Mouse (Mus musculus): ENCODE measurements around the gene H2-DMb2.
A peak's percentile ranks its signal among the peaks of the same experiment; 100 is the strongest.

H2-DMb2 gene

GRCm38 (mm10) chr17:34185526-34185925 is 42.4 kb downstream of the H2-DMb2 start:
- no peak for DNase-seq

- DNase-seq: no peak
Observed at GRCm38 (mm10) chr17:34186885-34187260, 43.8 kb downstream of the H2-DMb2 start.

- DNase-seq: peak; percentile 98 to 100
Observed at GRCm38 (mm10) chr17:34187261-34187916, 44.3 kb downstream of the H2-DMb2 start, which contains the start of the genes Tap1 and Psmb9. Tap1 (plus strand) TSS chr17:34187553. Psmb9 (minus strand) TSS chr17:34187764.

- peak in 1 of 2 experiments; percentile 47 for DNase-seq
Observed at GRCm38 (mm10) chr17:34188010-34188409, 44.9 kb downstream of the H2-DMb2 start.

- no peak for DNase-seq
Observed at GRCm38 (mm10) chr17:34188986-34189385, 45.9 kb downstream of the H2-DMb2 start.

- no peak for DNase-seq
Observed at GRCm38 (mm10) chr17:34192852-34193251, 49.7 kb downstream of the H2-DMb2 start.

- DNase-seq: no peak
Observed at GRCm38 (mm10) chr17:34193468-34193867, 50.4 kb downstream of the H2-DMb2 start.

DNA sequence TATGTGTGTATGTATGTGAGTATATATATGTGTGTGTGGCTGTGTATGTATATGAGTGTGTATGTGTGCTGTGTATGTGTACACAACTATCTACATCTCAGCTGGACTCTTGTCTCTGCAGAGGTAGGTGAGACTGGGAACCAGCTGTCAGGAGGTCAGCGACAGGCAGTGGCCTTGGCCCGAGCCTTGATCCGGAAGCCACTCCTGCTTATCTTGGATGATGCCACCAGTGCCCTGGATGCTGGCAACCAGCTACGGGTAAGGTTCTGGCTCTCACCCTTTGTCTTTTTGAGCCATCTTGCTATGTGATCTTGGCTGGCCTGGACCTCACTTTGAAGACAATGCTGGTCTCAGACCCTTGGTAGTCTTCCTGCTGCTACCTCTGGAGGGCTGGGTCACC is 51.6 kb downstream of the H2-DMb2 start:
- DNase-seq: no peak

GRCm38 (mm10) chr17:34196491-34196890 is 53.4 kb downstream of the H2-DMb2 start:
- peak; percentile 64 to 71 for DNase-seq

DNA sequence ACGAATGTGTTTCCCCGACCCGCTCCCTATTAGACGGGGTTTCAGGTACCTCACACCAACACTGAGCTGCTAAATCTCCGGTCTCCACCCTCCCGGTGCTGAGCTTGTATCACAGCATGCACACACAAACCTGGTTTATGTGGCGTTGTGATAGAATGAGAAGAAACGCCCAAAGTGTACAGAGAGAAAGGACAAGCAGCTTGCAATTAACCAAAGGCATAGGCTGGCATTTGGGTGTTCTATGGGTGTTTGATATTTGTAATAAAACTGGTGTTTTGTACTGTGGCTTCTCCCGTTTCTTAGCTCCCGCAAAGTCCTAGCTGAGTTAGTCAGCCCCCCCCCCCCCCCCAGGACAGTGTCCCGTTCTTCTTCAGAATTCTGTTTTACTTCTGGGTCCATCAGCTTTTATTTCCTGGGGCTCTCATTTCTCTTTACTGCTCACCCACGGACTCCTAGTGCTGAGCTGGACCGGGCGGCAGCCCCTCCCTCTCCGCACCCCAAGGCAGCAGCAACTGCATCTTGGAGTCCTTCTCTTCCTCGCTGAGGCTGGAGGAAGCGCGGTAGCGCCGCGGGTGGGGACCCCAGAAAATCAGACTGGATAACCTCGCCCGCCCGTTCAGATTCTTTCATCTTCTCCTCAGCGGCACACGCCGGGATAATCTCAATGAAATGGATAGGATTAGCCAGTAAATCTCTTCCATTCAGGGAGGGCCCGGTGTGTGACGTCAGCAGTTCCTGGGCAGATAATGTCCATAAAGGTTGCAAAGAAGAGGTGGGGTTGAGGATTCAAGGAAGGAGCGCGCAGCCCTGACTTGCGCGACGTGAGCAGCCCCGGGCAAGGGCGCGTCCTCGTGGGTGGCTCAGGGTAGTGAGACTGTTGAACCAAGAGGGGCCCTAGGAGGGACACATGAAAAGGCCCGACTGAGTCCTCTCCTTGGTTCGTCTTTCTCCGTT is 54.1 kb downstream of the H2-DMb2 start, which contains the start of gene Psmb8:
Gene Psmb8, plus strand, starts transcription at position 781 of the 954 bp plus-strand sequence.
- peak; percentile 80 to 88 for DNase-seq

GRCm38 (mm10) chr17:34197904-34198520 is 54.9 kb downstream of the H2-DMb2 start:
- DNase-seq: peak; percentile 76 to 81

DNA sequence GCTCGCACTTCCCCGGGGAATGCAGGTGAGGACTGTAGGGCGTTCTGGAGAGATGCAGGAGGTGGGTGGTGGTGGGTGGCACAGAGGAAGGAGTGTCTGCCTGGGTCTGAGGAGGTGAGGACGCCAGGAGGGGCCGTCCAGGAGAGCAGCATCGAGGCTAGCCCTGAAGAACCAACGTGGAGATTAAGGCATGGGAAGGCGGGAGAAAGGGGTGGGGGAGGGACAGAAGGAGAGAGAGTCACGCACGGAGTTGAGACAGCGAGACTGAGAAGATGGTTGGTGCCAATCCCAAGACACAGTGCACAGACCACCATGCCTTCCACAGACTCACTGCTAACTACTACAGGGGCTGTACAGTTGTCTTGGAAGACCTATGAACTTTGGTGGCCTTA is 55.4 kb downstream of the H2-DMb2 start:
- DNase-seq: no peak

DNA sequence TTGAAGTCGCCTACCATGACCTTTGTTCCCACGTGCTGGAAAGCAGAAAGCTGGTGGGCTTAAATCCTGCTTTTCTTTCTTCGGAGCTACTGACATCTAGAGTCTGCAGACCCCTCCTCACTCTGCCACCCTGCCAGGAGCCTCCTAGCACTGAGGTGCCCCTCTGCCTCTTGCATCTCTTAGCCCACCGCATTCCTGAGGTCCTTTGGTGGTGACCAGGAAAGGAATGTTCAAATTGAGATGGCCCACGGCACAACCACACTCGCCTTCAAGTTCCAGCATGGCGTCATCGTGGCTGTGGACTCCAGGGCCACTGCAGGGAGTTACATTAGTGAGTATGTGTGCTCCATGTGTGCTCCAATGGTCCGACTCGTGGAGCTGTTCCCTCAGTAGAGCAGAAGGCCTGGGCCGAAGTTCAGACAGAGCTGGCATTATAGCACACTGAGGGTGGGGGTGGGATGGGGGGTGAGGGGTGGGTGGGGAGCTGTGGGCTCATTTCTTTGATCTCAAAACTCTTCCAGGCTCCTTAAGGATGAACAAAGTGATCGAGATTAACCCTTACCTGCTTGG is 56.0 kb downstream of the H2-DMb2 start:
- no peak for DNase-seq

DNA sequence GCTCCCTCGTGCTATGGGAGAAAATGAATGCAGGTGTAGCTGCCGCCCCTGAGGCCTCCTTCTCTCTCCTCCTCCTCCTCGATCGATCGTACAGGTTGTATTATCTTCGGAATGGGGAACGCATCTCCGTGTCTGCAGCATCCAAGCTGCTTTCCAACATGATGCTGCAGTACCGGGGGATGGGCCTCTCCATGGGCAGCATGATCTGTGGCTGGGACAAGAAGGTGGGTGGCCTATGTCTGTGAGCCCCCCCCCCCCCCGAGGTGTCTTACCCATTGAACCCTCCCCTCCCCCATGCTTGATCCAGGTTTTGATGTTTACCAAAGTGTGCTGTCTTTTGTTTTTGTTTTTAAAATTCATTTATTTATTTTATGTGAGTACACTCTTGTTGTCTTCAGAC is 56.9 kb downstream of the H2-DMb2 start:
- no peak for DNase-seq

DNA sequence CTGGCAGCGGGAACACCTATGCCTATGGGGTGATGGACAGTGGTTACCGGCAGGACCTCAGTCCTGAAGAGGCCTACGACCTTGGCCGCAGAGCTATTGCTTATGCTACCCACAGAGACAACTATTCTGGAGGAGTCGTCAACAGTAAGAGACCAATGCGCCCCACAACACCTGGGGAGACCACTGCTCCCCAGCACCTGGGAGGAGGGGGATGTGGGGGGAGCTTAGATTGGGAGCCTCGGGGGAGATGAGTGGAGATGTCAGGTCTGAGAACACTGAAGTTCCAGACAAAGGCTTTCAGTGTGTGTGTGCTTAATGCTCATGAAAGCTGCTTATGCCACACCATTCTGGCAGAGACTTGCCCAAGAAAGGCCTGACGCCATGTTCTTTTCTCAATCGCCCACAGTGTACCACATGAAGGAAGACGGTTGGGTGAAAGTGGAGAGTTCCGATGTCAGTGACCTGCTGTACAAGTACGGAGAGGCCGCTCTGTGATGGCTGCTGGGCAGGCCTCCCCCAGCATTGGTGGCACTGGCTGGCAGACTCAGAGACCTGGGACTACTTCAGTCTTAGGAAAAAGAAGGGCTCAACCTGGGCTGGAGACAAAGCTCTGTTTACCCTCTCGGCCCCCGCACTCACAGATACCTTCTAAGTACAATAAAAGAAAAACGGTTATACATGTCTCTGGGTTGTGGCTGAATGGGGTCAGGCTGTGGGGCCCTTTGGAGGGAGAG is 57.8 kb downstream of the H2-DMb2 start:
- no peak for DNase-seq
